Mouse (Mus musculus): Measurements from ENCODE around the gene Acad11. TPM values are rescaled to one million over a fixed set of nuclear protein-coding genes. Genes with fewer than 3 reads are reported as not detected.

The Acad11 gene
- polyA plus RNA-seq, 1 experiment, result 24.1 TPM

DNA sequence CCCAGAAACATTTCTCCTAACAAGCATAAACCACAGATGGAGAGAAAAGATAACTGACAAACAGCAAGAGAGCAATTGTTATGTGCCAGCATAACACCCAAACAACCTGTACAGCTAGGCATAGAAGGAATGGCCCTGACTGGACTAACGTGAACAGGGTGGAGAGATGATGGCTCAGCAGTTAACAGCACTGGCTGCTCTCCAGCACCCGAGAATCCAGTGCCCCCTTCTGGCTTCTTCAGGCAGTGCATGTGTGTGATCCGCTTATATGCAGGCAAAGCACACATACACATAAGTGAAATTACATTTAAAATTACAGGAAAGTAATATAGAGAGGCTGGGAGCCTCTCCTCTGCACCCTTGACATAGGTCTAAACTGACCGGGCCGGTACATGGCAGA lies 16.2 kb downstream of the Acad11 start:
- peak in 1 of 2 experiments; percentile 57 for DNase-seq (ENCODE audit: extremely low spot score in 1 of 2, low spot score in 1 of 2)

DNA sequence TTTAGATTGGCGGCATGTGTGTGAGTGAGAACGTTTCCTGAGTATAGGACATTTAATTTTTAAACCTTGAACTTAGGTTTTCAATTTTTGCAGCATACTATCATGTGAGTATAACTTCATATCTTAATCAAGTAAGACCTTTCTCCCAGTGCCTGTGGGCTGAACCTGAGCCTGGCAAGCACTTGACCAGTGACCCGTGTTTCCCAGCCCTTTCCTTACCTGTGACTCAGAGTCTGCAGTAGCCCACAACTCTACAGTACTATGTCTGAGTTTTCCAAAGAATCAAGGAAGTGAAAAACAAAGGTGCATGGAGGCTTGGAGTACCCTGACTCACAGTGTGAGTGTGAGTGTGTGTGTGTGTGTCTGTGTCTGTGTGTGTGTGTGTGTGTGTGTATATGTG lies 16.9 kb downstream of the Acad11 start:
- DNase-seq (ENCODE audit: extremely low spot score in 1 of 2, low spot score in 1 of 2), result no peak

DNA sequence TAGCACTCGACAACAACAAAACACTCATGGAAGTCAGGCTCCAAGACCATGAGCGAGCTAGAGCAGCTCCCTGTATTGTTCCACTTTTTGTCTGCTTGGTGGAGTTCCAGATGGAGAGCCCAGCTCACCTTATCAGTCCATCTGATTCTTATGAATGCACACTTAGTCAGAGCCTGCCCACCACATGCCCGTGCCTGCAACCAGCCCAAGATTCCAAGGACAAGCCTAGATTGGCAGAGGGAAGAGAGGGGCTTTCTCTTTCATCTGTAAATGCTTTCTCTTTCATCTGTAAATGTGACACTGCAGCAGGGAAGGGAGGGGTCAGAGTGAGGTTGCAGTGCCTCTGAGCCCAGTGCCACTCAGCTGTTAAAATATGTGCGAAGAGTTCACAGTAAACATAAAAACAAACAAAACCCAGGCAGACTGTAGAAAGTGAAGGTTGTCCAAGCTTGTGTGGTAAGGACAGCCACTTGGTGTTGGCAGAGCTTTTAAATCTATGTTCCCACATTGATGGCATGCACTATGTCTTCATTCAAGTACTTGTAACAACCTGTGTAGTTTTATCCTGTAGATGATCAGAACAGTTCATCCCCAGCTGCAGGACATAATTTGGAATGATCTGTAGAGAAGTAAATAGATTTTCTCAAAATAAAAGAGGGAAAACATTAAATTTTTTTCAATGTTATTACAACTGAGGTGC lies 22.7 kb downstream of the Acad11 start:
- no peak for DNase-seq (ENCODE audit: extremely low spot score in 1 of 2, low spot score in 1 of 2)

DNA sequence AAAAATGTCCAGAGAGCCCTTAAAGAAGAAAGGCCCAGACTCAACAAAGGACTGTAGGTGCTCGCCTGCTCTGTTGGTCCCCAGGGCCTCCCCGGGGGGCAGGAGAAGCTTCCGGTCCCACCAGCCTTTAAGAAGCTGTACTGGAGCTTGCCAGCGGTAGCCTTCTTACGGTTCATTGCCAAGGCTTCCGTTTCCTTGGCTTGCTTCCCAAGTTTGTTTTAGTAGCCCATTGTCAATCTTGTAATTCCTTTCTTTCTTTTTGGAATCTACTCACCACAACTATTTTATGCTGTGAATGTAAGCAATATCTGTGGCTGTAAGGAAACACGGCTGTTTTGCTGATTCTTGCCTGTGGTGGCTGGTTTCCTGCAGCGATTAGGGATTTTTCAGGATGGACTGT lies 25.4 kb downstream of the Acad11 start:
- peak in 1 of 2 experiments; percentile 21 for DNase-seq (ENCODE audit: extremely low spot score in 1 of 2, low spot score in 1 of 2)

DNA sequence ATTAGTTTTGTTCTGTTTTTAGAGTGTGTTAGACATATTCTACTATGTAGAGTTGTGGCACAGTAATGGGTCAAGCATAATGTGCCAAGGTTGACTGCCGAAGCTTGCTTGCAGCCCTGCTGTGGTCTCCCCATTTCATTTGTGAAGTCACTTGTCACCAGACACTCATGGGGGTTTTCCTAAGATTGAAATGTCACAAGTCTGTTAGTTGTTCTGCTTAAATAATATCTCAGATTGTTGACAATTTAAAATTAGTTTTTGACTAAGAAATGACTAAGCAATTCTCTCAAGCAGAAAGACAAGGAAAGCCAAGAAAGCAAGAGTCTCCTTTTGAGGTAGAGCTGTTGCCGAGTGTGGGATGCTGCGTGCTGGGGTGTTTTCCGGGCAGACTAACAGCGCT lies 29.8 kb downstream of the Acad11 start:
- DNase-seq (ENCODE audit: extremely low spot score in 1 of 2, low spot score in 1 of 2), result peak in 1 of 2 experiments; percentile 21

DNA sequence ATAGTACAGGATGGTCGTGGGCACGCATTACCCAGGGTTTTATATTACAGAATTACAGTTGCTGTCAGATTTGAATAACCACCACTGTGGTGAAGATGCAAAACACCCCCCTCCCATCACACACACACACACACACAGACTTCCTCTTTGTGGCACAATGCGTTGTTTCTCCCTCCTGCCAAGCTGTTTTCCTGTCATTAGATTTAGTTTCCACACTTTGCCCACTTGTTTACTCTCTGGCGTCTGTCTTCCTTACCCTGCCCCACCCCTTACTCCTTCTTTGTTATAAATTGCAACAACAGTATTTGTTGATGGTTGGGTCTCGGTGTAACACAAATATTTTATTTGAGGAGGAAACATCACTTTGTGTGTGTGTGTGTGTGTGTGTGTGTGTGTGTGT lies 35.1 kb downstream of the Acad11 start:
- no peak for DNase-seq (ENCODE audit: extremely low spot score in 1 of 2, low spot score in 1 of 2)

DNA sequence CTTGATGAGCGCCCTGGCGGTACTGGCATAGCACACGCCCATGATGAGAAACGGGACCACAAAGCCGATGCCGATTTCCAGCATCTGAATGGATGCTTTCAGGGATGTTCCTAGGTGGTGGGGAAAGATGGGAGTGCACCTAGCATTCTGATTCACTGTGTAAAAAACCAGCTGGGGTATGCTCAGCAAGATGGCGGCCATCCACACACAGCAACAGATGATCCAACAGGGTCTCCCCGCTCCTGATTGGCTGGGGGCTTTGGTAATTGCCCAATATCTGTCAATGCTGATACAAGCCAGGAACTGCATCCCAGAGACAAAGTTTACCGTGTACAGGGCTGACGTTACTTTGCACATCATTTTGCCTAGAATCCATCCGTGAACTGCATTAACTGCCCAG lies 35.9 kb downstream of the Acad11 start:
- DNase-seq (ENCODE audit: extremely low spot score in 1 of 2, low spot score in 1 of 2), result no peak

DNA sequence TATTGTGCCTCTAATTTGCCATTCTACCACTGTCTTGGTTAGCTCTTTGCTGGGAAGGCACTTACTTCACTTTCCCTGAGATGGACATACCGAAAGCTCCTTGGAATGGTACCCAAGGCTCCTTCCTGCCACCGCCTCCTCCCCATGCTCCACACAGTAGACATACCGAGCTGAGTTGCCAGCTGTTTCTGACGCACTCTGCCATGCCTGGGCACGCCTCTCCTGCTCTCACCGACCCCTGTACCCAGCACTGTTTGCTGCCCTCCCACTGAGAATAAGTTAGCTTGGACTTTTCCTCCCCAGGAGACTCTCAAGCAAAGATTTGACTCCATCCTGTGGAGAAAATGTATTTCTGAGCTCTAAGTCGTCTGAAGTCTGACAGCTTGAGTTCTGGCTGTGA lies 37.6 kb downstream of the Acad11 start:
- DNase-seq (ENCODE audit: extremely low spot score in 1 of 2, low spot score in 1 of 2), result no peak

DNA sequence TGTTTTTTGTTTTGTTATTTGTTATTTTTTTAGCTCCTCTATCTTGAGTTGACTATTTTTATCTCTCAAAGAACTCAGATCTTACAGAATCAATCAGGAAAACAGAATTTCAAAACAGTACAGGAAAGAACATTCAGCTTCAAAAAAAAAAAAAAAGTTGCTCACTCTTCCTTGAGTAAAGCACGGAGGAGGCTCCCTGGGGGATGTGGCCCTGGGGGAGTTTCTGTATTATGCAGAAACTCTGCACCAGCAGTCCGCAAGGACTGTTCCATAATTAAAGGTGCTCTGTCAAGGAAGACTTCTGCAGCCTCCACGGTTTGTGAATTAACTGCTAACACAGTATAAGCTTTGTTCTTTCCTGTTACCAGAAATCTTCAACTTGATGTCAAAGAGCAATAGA lies 38.3 kb downstream of the Acad11 start:
- no peak for DNase-seq (ENCODE audit: extremely low spot score in 1 of 2, low spot score in 1 of 2)

DNA sequence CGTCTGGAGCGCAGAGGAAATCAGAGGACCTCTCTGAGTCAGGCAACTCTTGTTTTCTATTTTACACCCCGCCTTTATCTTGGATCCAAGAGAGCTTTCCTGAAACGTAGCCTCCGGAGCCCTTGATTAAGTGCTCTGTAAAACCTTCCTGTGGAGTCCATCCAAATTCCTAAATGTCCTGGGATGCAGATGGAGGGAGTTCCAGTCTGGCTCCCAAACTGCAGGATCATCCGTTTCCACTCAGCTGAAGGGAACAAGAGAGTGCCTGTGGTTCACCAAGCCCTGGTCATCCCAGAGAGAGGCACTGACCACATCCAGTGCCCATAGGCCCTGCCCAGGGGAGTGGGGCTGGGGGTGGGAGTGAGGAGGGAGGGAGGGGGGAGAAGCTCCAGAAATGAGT lies 39.1 kb downstream of the Acad11 start:
- DNase-seq (ENCODE audit: extremely low spot score in 1 of 2, low spot score in 1 of 2), result no peak

DNA sequence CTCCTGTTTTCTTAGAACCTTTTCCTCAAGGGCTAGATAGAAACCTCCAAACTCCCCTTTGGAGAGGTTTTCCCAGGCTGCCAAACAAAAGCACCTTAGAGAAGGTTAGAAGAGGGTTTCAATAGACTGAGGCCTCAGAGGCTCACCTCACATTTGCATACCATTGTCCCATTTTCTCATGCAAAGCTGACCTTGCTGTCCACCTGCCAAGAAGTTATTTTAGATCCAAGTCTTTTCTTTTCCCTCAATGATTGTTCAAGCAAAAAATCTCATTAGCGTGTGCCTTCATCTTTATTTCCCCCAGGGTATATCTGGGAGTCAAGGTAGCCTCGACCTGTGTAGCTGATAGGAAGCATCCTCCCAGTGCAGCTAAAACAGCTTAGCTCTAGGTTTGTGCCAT lies 39.7 kb downstream of the Acad11 start:
- no peak for DNase-seq (ENCODE audit: extremely low spot score in 1 of 2, low spot score in 1 of 2)

DNA sequence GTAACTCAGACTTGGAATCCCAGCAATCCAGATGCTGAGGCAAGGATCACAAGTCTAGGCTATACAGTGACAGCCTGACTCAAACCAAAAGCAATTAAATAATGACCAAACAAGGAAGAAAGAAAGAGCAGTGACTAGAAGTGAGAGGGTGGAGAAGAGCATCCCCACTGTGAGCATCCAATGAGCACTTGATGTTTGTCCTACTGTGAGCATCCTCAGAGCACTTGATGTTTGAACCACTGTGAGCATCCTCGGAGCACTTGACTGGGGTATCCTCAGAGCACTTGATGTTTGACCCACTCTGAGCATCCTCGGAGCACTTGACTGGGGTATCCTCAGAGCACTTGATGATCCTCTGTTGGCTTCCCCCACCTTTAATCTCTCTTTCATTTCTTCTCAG lies 41.8 kb downstream of the Acad11 start:
- DNase-seq (ENCODE audit: extremely low spot score in 1 of 2, low spot score in 1 of 2), result no peak

DNA sequence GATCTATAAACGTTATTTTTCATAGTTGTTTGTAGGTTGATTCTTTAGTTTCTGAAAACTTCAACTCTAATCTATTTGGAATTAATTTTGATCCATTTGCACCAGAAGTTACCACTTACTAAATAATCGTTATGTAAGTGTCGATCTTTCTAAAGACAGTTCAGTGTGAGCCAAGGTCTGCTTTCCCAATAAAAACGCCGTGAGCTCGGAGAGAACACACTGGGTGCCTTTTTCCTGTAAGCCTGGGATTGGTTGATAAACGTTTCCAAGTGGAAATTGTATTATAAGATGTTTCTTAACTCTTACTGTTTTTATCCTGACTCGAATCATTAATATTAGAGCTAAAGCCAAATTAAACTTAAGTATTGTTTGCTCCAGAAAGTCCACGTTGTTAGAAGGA lies 43.8 kb downstream of the Acad11 start:
- DNase-seq (ENCODE audit: extremely low spot score in 1 of 2, low spot score in 1 of 2), result no peak

DNA sequence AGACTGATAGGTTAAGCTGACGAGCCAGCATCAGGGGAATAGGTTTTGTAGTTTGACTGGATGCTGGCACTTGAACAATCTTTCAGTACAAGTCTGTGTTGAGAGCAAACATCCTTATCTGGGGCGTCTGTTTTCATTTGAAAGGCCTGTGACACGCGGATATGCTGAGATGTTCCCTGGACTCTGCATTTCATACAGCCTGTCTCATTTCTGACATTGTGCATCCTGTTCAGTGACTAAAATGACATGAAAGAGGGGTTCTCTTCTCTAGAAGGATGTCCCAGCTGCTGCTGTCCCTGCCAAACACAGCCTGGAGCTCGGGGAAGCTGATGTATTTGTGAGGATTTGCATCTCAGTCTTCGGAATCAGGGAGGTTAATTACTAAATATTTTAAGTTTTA lies 44.3 kb downstream of the Acad11 start:
- DNase-seq (ENCODE audit: extremely low spot score in 1 of 2, low spot score in 1 of 2), result no peak

DNA sequence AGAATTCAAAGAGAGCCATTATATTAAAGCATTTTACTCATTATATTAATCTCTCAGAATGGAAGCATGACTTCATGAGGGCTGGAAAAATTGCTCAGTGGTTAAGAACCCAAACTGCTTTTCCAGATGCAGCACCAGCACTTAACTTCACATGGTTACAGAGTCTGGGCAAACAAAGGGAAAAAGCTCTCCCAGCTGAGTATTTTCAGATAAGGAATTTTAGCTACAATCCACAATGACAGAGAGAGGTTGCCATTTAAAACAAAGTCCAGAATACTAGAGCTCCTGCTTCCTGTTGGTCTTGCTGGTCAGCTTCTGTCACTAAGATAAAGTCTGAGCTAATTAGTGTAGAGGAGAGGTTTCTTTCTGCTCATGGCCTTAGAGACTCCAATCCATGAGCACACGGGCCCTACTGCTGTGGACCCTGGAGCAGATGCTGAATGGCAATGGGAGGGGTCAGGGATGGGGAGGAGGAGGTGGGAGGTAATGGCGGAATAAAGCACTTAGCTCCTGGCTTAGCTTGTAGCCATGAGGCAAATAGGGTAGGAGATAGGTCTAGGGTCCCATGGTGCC lies 45.5 kb downstream of the Acad11 start:
- no peak for DNase-seq (ENCODE audit: extremely low spot score in 1 of 2, low spot score in 1 of 2)

DNA sequence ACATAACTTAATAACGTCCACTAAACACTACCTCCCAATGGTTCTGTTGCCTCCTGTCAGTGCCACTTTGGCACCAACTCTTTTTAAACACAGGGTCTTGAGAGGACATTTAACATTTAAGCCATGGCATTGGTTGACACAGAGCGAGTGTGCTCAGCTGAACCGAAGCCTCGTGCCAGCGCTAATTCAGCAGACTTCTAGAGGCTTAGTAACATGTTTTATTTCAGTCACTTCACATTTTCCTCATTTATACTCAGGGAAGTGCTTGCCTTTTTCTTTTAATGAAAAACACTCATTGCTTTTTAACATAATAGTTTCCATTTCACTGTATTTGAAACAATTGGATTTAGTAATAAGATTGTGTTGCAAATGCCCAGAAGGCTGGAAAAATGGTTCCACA lies 46.0 kb downstream of the Acad11 start:
- DNase-seq (ENCODE audit: extremely low spot score in 1 of 2, low spot score in 1 of 2), result no peak

DNA sequence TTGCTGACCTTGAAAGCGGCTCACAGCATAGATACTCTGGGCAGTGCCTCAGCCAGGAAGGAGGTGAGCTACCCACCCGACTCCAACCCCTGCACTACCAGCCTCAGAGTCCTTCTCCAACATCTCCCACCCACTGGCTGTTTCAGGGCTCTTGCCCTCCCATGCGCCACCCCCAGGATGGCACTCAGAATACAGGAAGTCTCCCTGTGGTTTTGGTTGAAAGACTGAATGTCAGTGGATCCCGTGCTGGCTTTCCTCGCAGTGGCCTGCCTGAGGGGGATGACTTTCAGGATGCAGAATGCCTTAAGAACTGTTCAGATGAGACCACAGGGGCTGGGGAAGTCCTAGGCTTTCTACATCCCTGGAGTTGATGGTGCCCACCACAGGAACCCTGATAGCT lies 59.9 kb downstream of the Acad11 start:
- no peak for DNase-seq (ENCODE audit: extremely low spot score in 1 of 2, low spot score in 1 of 2)

DNA sequence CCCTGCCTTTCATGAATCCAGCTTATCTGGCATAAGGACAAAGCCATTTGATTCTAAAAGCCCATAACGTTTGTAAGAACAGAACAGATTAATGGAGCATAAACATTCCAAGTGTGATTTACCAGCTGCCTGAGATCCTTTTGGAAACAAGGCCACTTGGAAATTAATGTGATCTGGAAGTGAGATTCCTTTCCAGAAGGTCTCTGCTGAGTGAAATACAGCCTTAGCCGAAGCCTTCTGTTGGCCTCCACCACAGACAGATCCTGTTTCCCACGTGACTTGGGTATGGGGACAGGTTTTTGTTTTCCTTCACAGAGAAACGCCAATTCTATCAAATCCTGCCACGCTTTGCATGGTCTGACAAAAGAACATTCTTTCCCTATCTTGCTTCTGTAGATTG lies 60.4 kb downstream of the Acad11 start:
- no peak for DNase-seq (ENCODE audit: extremely low spot score in 1 of 2, low spot score in 1 of 2)

DNA sequence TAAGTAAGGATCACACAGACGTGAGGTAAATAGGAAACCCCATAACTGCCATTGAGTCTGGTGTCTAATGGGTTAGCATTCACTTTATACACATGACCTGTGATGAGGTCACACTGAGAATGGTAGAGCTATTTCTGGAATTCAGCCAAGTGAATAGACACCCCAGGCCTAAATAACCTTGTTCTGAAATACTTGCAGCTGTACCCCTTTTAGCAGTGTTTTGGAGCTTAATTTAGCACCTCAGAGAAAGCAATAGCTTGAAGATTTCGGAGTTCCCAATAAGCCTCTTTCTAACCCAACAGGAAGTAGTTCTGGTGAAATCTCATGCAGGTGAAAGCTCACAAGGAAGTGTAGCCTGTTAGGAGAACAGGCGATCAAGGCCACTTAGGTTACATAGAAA lies 63.7 kb downstream of the Acad11 start, which contains the start of gene Ackr4:
Gene Ackr4, minus strand, starts transcription at position 101 of the 400 bp plus-strand sequence.
- DNase-seq (ENCODE audit: extremely low spot score in 1 of 2, low spot score in 1 of 2), result no peak

DNA sequence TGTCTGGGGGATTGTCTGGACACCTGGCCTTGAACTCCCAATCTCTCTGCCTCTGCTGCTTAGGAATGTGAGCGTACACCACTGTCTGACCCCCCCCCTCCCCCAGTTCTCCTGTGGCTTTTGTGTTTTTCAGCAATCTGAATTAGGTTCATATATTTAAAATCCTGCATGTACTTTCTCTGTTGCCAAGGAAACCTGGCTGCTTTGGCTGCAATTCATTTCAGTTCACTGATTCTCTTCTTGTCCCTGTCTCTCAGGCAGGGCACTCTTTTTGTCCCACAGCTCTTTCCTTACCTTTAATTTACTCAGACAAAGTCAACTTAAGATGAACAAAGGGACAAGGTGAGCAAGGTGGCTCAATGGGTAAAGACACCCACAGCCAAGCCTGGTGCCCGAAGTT lies 64.9 kb downstream of the Acad11 start:
- DNase-seq (ENCODE audit: extremely low spot score in 1 of 2, low spot score in 1 of 2), result peak; percentile 26 to 67

DNA sequence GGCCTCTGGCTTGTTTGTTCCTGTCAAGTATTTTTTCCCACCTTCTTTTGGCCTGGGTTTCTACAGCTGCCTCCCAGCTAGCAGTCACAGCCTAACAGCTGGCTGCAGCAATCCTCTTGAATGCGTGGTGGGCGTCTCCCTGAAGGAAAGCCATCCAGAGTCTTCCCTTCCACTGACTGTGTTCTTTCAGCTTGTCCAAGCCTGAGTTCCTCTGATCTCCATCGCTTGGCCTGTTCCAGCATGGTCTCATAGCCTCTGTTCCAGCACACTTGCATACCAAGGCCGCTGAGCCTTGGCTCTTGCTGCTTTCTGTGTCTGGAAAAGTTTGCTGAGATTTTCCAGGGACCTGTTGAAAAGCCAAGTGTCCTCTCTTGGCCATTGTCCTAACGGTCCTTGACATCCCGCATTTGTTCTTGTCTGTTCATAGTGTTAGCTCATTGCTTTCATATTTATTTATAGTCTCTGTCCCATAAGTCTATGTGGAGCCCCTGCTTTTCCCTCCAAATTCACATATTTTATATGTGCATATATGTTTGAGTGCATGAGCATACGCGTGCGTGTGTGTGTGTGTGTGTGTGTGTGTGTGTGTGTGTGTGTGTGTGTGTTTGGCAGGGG lies 67.1 kb downstream of the Acad11 start:
- no peak for DNase-seq (ENCODE audit: extremely low spot score in 1 of 2, low spot score in 1 of 2)

DNA sequence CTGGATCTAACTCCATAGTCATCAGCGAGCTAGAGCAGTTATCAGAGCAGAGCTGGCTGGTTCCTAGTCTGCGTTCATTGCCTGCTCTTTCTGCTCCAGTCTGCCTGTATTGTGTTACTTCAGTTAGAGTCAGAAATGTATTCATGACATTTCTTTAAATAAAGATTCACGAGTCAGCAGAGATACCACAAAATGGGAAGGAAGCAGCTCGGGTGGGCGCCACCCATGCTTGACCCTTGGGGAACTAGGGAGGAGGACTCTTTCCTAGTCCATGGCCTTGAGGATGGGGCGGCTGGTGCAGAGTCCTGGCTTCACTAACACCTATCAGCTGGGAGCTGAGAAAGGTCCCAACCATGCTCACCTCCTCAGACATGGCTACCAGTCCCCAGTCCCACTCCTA lies 77.2 kb downstream of the Acad11 start:
- no peak for DNase-seq (ENCODE audit: extremely low spot score in 1 of 2, low spot score in 1 of 2)

All from frontal cortex, adult 2 months (tissue).